Mouse (Mus musculus) liver, embryonic 13.5 days (tissue): ENCODE measurements at regions not wholly inside any gene's neighbourhood (a gene's known extent, or its start where the extent isn't known, plus 50 kb on each side); places are given as distances from the start of the nearest gene placed in this dataset.

Source experiments
- ATAC-seq: fragments of 200-750 bp; cut with Nextera tagmentation; 2 replicates; pipeline ENCODE4 v1.8.0; 2017; ENCODE audit warnings: low read depth, mild to moderate bottlenecking, moderate number of reproducible peaks, moderate library complexity
- DNase-seq: peaks from one replicate; pipeline ENCODE4 v3.0.0; 2022
- H3K27ac ChIP-seq: fragments of 300-500 bp; sonication (generic); 2 replicates; pipeline ENCODE4 v1.5.1; 2015; ENCODE audit warnings: moderate library complexity, mild to moderate bottlenecking, inconsistent platforms
- H3K27me3 ChIP-seq: fragments of 300-500 bp; sonication (generic); 2 replicates; pipeline ENCODE4 v1.6.1; 2015; ENCODE audit warnings: mild to moderate bottlenecking, inconsistent platforms
- H3K36me3 ChIP-seq: fragments of 300-500 bp; sonication (generic); 2 replicates; pipeline ENCODE4 v1.6.1; 2015; ENCODE audit warnings: mild to moderate bottlenecking, inconsistent platforms
- H3K4me1 ChIP-seq: fragments of 300-500 bp; sonication (generic); replicated peaks from 2 replicates; pipeline ENCODE4 v1.6.1; 2015; ENCODE audit warnings: inconsistent platforms
- H3K4me2 ChIP-seq: fragments of 300-500 bp; sonication (generic); 2 replicates; pipeline ENCODE4 v1.6.1; 2015; ENCODE audit warnings: inconsistent platforms, mild to moderate bottlenecking, moderate library complexity
- H3K4me3 ChIP-seq: fragments of 300-500 bp; sonication (generic); replicated peaks from 2 replicates; pipeline ENCODE4 v1.5.1; 2015; ENCODE audit warnings: mild to moderate bottlenecking, inconsistent platforms
- H3K9ac ChIP-seq: fragments of 300-500 bp; sonication (generic); 2 replicates; pipeline ENCODE4 v1.6.1; 2015; ENCODE audit warnings: mild to moderate bottlenecking, inconsistent platforms
- H3K9me3 ChIP-seq: fragments of 300-500 bp; sonication (generic); replicated peaks from 2 replicates; pipeline ENCODE4 v1.6.1; 2016; ENCODE audit warnings: inconsistent platforms
- WGBS: fragments of 180-500 bp; shearing (Covaris S2); methylation state at CpG from one replicate; pipeline ENCODE4 v1.1.7; 2015; ENCODE audit not compliant: insufficient replicate concordance; 5-methylcytosine and 5-hydroxymethylcytosine counted together

- Histone ChIP-seq H3K4me3 (no peak overlapping the region), H3K4me1 (no peaks in the 10 kb centered on the region), H3K4me2 (no peak overlapping the region), H3K27ac (no peak overlapping the region), H3K36me3 (no peaks in the 10 kb centered on the region), H3K9ac (no peak overlapping the region), H3K9me3 (no peaks in the 10 kb centered on the region), H3K27me3 (no peaks in the 10 kb centered on the region)
- ATAC-seq (no peak), DNase-seq (no peak)
- WGBS = 72% methylated on average over 6 of the region's 6 CpGs
Measured at GRCm38 (mm10) chr7:73319004-73319403, 56.3 kb upstream of the Rgma start.

DNA sequence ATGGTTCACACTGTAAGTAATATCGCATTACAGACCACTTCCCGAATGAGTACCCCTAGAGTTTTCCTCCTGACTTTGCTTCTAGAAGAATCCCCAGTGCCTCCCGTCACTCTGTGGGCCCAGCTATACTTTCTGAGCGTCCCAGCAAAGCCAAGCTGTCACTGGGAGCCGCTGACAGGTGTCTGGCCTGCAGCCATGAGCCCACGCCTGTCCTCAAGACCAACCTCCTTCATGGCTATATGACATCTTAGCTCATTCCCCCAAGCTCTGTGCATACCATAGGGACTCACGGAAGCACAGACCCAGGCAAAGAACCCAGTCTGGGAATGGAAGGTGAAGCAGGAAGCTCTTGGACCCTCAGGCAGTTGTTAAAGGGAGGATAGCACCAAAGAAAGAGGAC, 55.3 kb upstream of the Rgma start:
- no peaks in the 10 kb centered on the region for H3K36me3 ChIP-seq
- no peaks in the 10 kb centered on the region for H3K9me3 ChIP-seq
- DNase-seq = no peak
- no peak overlapping the region for H3K9ac ChIP-seq
- no peak overlapping the region for H3K4me3 ChIP-seq
- H3K4me2 ChIP-seq = no peak overlapping the region
- ATAC-seq = no peak
- no peaks in the 10 kb centered on the region for H3K27me3 ChIP-seq
- 58% methylated on average over 7 of the region's 7 CpGs for WGBS
- no peaks in the 10 kb centered on the region for H3K4me1 ChIP-seq
- no peak overlapping the region for H3K27ac ChIP-seq

- Histone ChIP-seq H3K4me1 (no peaks in the 10 kb centered on the region), H3K27ac (no peak overlapping the region), H3K9me3 (no peaks in the 10 kb centered on the region), H3K27me3 (no peaks in the 10 kb centered on the region), H3K4me2 (no peak overlapping the region), H3K4me3 (no peak overlapping the region), H3K36me3 (no peaks in the 10 kb centered on the region), H3K9ac (no peak overlapping the region)
- 58% methylated on average over 8 of the region's 8 CpGs for WGBS
- DNase-seq = no peak
- no peak for ATAC-seq
Measured at GRCm38 (mm10) chr7:73322466-73323151, 52.7 kb upstream of the Rgma start.

DNA sequence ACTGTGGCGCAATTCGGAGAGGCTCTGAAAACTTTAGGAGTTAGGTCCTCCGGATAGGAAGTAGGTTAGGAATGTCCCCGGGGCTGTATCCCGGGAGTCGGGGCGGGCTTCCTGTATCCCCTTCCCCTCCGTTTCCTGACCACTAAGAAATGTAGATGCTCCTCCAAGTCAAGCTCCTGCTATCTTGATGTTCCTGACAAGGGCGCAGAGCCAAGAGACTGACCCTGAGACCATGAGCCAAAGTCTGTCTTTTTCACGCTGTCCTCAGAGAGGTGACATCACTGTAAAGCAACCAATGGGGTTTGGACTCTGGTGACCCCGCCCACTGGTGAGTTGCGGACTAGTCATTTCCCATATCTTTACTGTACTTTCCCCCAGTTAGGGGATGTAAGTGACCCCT, 51.8 kb upstream of the Rgma start:
- WGBS = 16% methylated on average over 12 of the region's 12 CpGs
- Histone ChIP-seq H3K36me3 (no peaks in the 10 kb centered on the region), H3K4me2 (no peak overlapping the region), H3K4me3 (no peak overlapping the region), H3K9ac (no peak overlapping the region), H3K4me1 (no peaks in the 10 kb centered on the region), H3K27me3 (no peaks in the 10 kb centered on the region), H3K27ac (no peak overlapping the region), H3K9me3 (no peaks in the 10 kb centered on the region)
- ATAC-seq = no peak
- no peak for DNase-seq

DNA sequence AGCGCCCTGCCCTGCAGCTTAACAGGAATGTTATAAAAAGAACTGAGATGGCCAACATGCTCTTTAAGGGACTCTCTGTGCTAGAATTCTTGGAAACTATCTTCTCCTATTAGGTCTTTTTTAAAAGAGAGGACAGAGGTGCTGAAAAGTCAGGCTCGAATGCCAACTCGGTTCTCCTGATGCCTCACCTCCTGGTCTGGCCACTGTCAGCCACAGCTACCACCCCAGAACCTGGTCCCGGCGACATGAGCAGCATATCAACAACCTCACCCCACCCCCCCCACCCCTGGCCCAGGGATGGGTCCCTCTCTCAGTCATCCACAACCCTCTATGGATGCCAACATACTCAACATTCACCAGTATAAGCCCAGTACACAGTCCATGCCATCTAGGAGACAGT, 49.8 kb upstream of the Rgma start:
- Histone ChIP-seq H3K4me3 (no peak overlapping the region), H3K27me3 (no peaks in the 10 kb centered on the region), H3K36me3 (no peaks in the 10 kb centered on the region), H3K4me2 (no peak overlapping the region), H3K9ac (no peak overlapping the region), H3K4me1 (no peaks in the 10 kb centered on the region), H3K9me3 (no peaks in the 10 kb centered on the region), H3K27ac (no peak overlapping the region)
- no peak for ATAC-seq
- WGBS = 72% methylated on average over 5 of the region's 5 CpGs
- no peak for DNase-seq
